8 mouse cellular contexts compared by ENCODE assay signal in the genomic region with DNA sequence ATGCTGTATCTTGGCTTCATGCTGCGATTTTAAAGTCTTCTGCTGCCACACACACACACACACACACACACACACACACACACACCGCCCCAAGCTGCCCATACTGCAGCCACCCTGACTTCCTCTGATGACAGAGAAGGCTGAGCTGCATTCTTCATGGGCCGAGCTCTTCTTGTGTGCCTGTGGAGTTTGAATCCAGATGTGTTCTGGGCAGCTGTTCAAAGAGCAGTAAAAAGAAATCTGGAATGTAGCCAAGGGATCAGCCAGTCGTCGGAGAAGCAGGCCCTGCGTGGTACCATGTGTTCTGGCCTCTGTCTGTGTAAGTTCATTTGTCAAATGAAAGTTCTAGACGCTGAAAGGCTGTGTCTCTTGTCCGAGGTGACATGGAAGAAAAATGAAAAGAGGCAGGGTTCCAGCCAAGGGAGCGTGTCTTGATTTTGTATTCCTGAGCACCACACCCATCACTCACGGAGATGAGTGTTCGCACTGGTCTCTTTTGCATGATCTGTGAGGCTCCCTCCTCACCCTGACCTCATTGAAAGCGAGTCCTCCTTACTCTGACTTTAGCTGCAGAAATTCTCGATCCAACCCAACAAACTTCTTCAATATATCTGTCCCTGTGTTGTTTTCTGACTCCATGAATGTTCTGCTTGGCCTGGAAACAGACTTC.
DNase-seq lines count a peak whose midpoint lies in the region; ATAC-seq lines count a peak whose summit lies in the region.
"Had no signal": no experiment of that assay in that cellular context is flagged by ENCODE, and none has a peak within 500 bp of the region (broad histone marks: within the 10 kb centered on the region; RNA-seq: fewer than 3 reads in every experiment).

No protein-coding gene starts in this region.

- no peaks in the 10 kb centered on the region for H3K9me3 ChIP-seq in liver, embryonic 12.5 days (replicated peaks)
- H3K9me3 ChIP-seq in heart, embryonic 16.5 days (replicated peaks; ENCODE audit: control insufficient read depth, low read length) = no peaks in the 10 kb centered on the region
- no peaks in the 10 kb centered on the region for H3K9me3 ChIP-seq in stomach, embryonic 15.5 days

- intact Hi-C loops in left cerebral cortex, postnatal 10 days (cut with DNase I) = no loop called here

- H3K4me2 ChIP-seq in liver, embryonic 12.5 days = no peak overlapping the region
- no peak overlapping the region for H3K4me2 ChIP-seq in heart, embryonic 16.5 days (ENCODE audit: low read depth, low read length)
- no peak overlapping the region for H3K4me2 ChIP-seq in stomach, embryonic 15.5 days

- no peak overlapping the region for H3K9ac ChIP-seq in liver, embryonic 12.5 days
- no peak overlapping the region for H3K9ac ChIP-seq in heart, embryonic 16.5 days (ENCODE audit: low read length)
- H3K9ac ChIP-seq in stomach, embryonic 15.5 days = no peak overlapping the region
- H3K9ac ChIP-seq: liver, postnatal 0 days had no signal

- no peaks in the 10 kb centered on the region for H3K27me3 ChIP-seq in liver, embryonic 12.5 days (replicated peaks)
- no peaks in the 10 kb centered on the region for H3K27me3 ChIP-seq in heart, embryonic 16.5 days (ENCODE audit: control insufficient read depth, insufficient read depth, low read length)
- no peaks in the 10 kb centered on the region for H3K27me3 ChIP-seq in stomach, embryonic 15.5 days (replicated peaks)

- H3K36me3 ChIP-seq in liver, embryonic 12.5 days = no peaks in the 10 kb centered on the region
- no peaks in the 10 kb centered on the region for H3K36me3 ChIP-seq in heart, embryonic 16.5 days (ENCODE audit: control insufficient read depth, insufficient read depth)
- H3K36me3 ChIP-seq in stomach, embryonic 15.5 days = no peaks in the 10 kb centered on the region

- peak; percentile 12 for DNase-seq in liver
- DNase-seq in kidney, postnatal 4 days = peak; percentile 24 to 45
- no peak for DNase-seq in left cerebral cortex, postnatal 10 days (ENCODE audit: extremely low spot score in 1 of 2, low spot score in 2 of 2)
- no peak for DNase-seq in right cerebral cortex, adult 2 months (ENCODE audit: low spot score in 2 of 2)
- DNase-seq: liver, postnatal 0 days had no signal

- ATAC-seq in liver, embryonic 12.5 days = no peak
- ATAC-seq in heart, embryonic 16.5 days (replicated peaks; ENCODE audit: extremely low read depth, insufficient read depth, low FRiP score) = peak; percentile 61; the same call in 1 of the 2 replicates
- peak; percentile 51; the same call in 1 of the 2 replicates for ATAC-seq in stomach, embryonic 15.5 days (ENCODE audit: insufficient read depth, low FRiP score, low read depth)
- ATAC-seq: liver, postnatal 0 days had no signal

- no peaks in the 10 kb centered on the region for H3K4me1 ChIP-seq in liver, embryonic 12.5 days
- peaks cover 11% of the 10 kb centered on the region for H3K4me1 ChIP-seq in heart, embryonic 16.5 days (ENCODE audit: control insufficient read depth, insufficient read depth, low read length)
- H3K4me1 ChIP-seq in stomach, embryonic 15.5 days = peaks cover 44% of the 10 kb centered on the region

- H3K4me3 ChIP-seq in liver, embryonic 12.5 days = no peak overlapping the region
- H3K4me3 ChIP-seq in heart, embryonic 16.5 days (ENCODE audit: low read length) = no peak overlapping the region
- H3K4me3 ChIP-seq in stomach, embryonic 15.5 days (replicated peaks) = no peak overlapping the region

- H3K27ac ChIP-seq in liver, embryonic 12.5 days = no peak overlapping the region
- no peak overlapping the region for H3K27ac ChIP-seq in heart, embryonic 16.5 days (ENCODE audit: low read length)
- peak overlapping the region; percentile 81 for H3K27ac ChIP-seq in stomach, embryonic 15.5 days

- WGBS in liver, embryonic 12.5 days (ENCODE audit: insufficient replicate concordance) = 55% methylated on average over 13 of the region's 13 CpGs
- WGBS in heart, embryonic 16.5 days = 41% methylated on average over 13 of the region's 13 CpGs
- 31% methylated on average over 13 of the region's 13 CpGs for WGBS in stomach, embryonic 15.5 days

Comparison
In these comparisons a context has a peak if more than half of its experiments do, and no peak if none do; other contexts are left out.
1. DNase-seq: peak in liver (single experiment) and kidney, postnatal 4 days (2 of 2); none in left cerebral cortex, postnatal 10 days (0 of 2) and right cerebral cortex, adult 2 months (0 of 2).